In the genomic region with DNA sequence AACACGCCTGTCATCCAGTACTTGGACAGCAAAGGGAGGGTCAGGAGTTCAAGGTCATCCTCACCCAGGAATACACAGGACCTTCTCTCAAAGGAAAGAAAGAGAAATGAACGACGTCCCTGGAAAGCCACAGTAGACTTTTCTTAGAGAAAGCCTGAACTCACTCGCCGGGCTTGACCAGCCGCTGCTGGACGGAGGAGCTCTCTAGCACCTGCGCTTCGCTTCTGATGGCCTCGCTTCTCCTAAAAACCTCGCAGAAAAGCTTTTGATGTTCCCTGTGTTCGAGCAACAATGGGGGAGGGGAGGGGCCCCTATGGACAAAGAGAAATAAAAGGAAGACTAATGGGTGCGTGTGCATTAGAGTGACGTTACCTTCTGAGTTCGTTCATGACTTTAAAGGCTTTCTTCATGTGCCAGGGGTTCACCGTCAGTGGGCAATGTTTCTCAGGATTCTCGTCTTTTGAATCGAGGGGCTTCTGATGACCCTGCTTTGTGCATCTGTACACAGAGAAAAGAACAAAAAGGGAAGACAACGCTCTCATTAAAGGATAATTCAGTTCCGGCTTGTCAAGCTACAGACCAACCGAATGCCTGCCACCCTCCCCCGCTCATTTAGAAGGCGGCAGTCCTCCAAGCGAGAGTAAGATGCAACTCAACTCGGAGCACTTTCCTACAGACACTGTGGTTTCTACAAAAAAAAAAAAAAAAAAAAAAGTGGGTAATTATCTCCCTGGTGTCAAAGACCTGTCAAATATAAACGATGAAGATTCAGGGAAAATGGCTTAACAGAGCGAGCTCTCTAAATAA, we compare ENCODE assay signal across 14 mouse cellular contexts. TPM values are rescaled to one million over a fixed set of nuclear protein-coding genes. Genes with fewer than 3 reads are reported as not detected.
DNase-seq lines count a peak whose midpoint lies in the region; ATAC-seq lines count a peak whose summit lies in the region.
"Had no signal": no experiment of that assay in that cellular context is flagged by ENCODE, and none has a peak within 500 bp of the region (broad histone marks: within the 10 kb centered on the region; RNA-seq: fewer than 3 reads in every experiment).

No protein-coding gene starts in this region.

- peaks cover 41% of the 10 kb centered on the region for H3K36me3 ChIP-seq in forebrain, embryonic 10.5 days (replicated peaks)
- H3K36me3 ChIP-seq in hindbrain, embryonic 16.5 days (ENCODE audit: control insufficient read depth, insufficient read depth, low read length) = no peaks in the 10 kb centered on the region
- H3K36me3 ChIP-seq in liver, embryonic 11.5 days (ENCODE audit: control insufficient read depth, insufficient read depth, low read length) = no peaks in the 10 kb centered on the region

- peak overlapping the region; percentile 27 for H3K4me2 ChIP-seq in hindbrain, embryonic 16.5 days (ENCODE audit: low read length)
- no peak overlapping the region for H3K4me2 ChIP-seq in liver, embryonic 11.5 days
- H3K4me2 ChIP-seq: embryonic facial prominence, embryonic 15.5 days; lung, embryonic 15.5 days had no signal

- peak; percentile 18 for DNase-seq in thymus, postnatal 0 days (ENCODE audit: low spot score)
- no peak for DNase-seq in thymus, postnatal 36 days
- DNase-seq in forebrain, embryonic 10.5 days (ENCODE audit: extremely low spot score, low spot score) = no peak
- peak; percentile 79 for DNase-seq in retina, postnatal 1 day
- DNase-seq in urinary bladder, postnatal 4 days (ENCODE audit: low spot score in 2 of 2) = no peak
- DNase-seq in gastrocnemius, postnatal 10 days = no peak
- no peak for DNase-seq in liver, embryonic 11.5 days (ENCODE audit: low spot score)
- DNase-seq: gastrocnemius, postnatal 14 days; heart, postnatal 14 days; kidney, postnatal 10 days had no signal

- peaks cover 54% of the 10 kb centered on the region for H3K4me1 ChIP-seq in forebrain, embryonic 10.5 days
- peaks cover 7% of the 10 kb centered on the region for H3K4me1 ChIP-seq in hindbrain, embryonic 16.5 days (ENCODE audit: control insufficient read depth, insufficient read depth, low read depth, low read length)
- no peaks in the 10 kb centered on the region for H3K4me1 ChIP-seq in liver, embryonic 11.5 days (replicated peaks; ENCODE audit: control insufficient read depth, insufficient read depth, low read length)

- peaks cover 4% of the 10 kb centered on the region; the same call in 1 of the 2 replicates for H3K9me3 ChIP-seq in forebrain, embryonic 10.5 days
- no peaks in the 10 kb centered on the region for H3K9me3 ChIP-seq in hindbrain, embryonic 16.5 days (ENCODE audit: control insufficient read depth, low read length)
- no peaks in the 10 kb centered on the region for H3K9me3 ChIP-seq in liver, embryonic 11.5 days (ENCODE audit: control insufficient read depth, low read length)
- H3K9me3 ChIP-seq: embryonic facial prominence, embryonic 15.5 days; limb, embryonic 10.5 days; lung, embryonic 15.5 days had no signal

- peak overlapping the region; percentile 60; the same call in 1 of the 2 replicates for H3K27ac ChIP-seq in forebrain, embryonic 10.5 days
- no peak overlapping the region for H3K27ac ChIP-seq in hindbrain, embryonic 16.5 days (ENCODE audit: low read depth, low read length)
- no peak overlapping the region for H3K27ac ChIP-seq in liver, embryonic 11.5 days (ENCODE audit: low read depth, low read length)
- H3K27ac ChIP-seq: embryonic facial prominence, embryonic 15.5 days; limb, embryonic 10.5 days; lung, embryonic 15.5 days had no signal

- ATAC-seq in hindbrain, embryonic 16.5 days = no peak
- ATAC-seq in liver, embryonic 11.5 days (replicated peaks; ENCODE audit: low FRiP score) = no peak

- no peaks in the 10 kb centered on the region for H3K27me3 ChIP-seq in forebrain, embryonic 10.5 days (ENCODE audit: poor library complexity, severe bottlenecking)
- no peaks in the 10 kb centered on the region for H3K27me3 ChIP-seq in hindbrain, embryonic 16.5 days (replicated peaks; ENCODE audit: control insufficient read depth, insufficient read depth, low read length)
- H3K27me3 ChIP-seq in liver, embryonic 11.5 days (replicated peaks; ENCODE audit: control insufficient read depth, insufficient read depth, low read length) = no peaks in the 10 kb centered on the region
- H3K27me3 ChIP-seq: embryonic facial prominence, embryonic 15.5 days; lung, embryonic 15.5 days had no signal

- 0 out of 2 replicates have a peak overlapping the region, but pooled peaks have one; percentile 16 for H3K9ac ChIP-seq in hindbrain, embryonic 16.5 days (ENCODE audit: low read depth, low read length)
- H3K9ac ChIP-seq in liver, embryonic 11.5 days (ENCODE audit: low read depth, low read length) = no peak overlapping the region
- H3K9ac ChIP-seq: embryonic facial prominence, embryonic 15.5 days; lung, embryonic 15.5 days had no signal

- 36% methylated on average over 27 of the region's 27 CpGs for WGBS in forebrain, embryonic 10.5 days
- 26% methylated on average over 27 of the region's 27 CpGs for WGBS in hindbrain, embryonic 16.5 days
- WGBS in liver, embryonic 11.5 days = 70% methylated on average over 27 of the region's 27 CpGs

- peak overlapping the region; percentile 16; the same call in 1 of the 2 replicates for H3K4me3 ChIP-seq in forebrain, embryonic 10.5 days
- no peak overlapping the region for H3K4me3 ChIP-seq in hindbrain, embryonic 16.5 days (ENCODE audit: low read length)
- no peak overlapping the region for H3K4me3 ChIP-seq in liver, embryonic 11.5 days (ENCODE audit: low read depth, low read length)
- H3K4me3 ChIP-seq: embryonic facial prominence, embryonic 15.5 days; limb, embryonic 10.5 days; lung, embryonic 15.5 days had no signal

RNA-seq across cellular contexts. Expression of gene Klhl2, which starts 15.5 kb away (rescaled TPM):
- 8.1 and 8.4 TPM in 2 replicates for polyA plus RNA-seq in thymus, postnatal 0 days (2015; fragmentation: Nextera tagmentation; extraction: Ambion mirVana)
- 7.0 and 8.5 TPM in 2 replicates for polyA plus RNA-seq in forebrain, embryonic 10.5 days (2016; fragmentation: Nextera tagmentation; extraction: Ambion mirVana)
- polyA plus RNA-seq in hindbrain, embryonic 16.5 days (2015; fragmentation: Nextera tagmentation; extraction: Ambion mirVana) = 16.3 and 18.3 TPM in 2 replicates
- 1 to 10 TPM; 7.1 to 7.3 TPM for total RNA-seq in gastrocnemius, postnatal 10 days (2021)
- polyA plus RNA-seq in liver, embryonic 11.5 days (2014; fragmentation: Nextera tagmentation; extraction: Ambion mirVana) = 9.7 and 10.1 TPM in 2 replicates

Comparison
In these comparisons a context has a peak if more than half of its experiments do, and no peak if none do; other contexts are left out.
1. DNase-seq: peak in thymus, postnatal 0 days (single experiment) and retina, postnatal 1 day (single experiment); none in thymus, postnatal 36 days (0 of 2), forebrain, embryonic 10.5 days (single experiment), urinary bladder, postnatal 4 days (0 of 2), gastrocnemius, postnatal 10 days (single experiment) and liver, embryonic 11.5 days (single experiment).